Comparison of ENCODE assay signal across 20 mouse cellular contexts in genomic region chr2:155272396-155273170, GRCm38 (mm10).
"Had no signal": no experiment of that assay in that cellular context is flagged by ENCODE, and none has a peak within 500 bp of the region (broad histone marks: within the 10 kb centered on the region; RNA-seq: fewer than 3 reads in every experiment).

No protein-coding gene starts in this region.

- ATAC-seq: liver, embryonic 12.5 days; midbrain, embryonic 16.5 days had no signal

- H3K9ac ChIP-seq: kidney, embryonic 15.5 days; limb, embryonic 12.5 days; limb, embryonic 15.5 days; liver, embryonic 12.5 days; liver, embryonic 15.5 days; midbrain, embryonic 12.5 days; neural tube, embryonic 12.5 days; neural tube, embryonic 15.5 days; stomach, embryonic 15.5 days had no signal

- DNase-seq: kidney, adult 11 months; kidney, adult 8-10 months; left cerebral cortex, postnatal 4 days; lung, adult 2 months; lung, postnatal 14 days; right cerebral cortex, adult 18-20 months; right cerebral cortex, postnatal 14 days; right cerebral cortex, postnatal 4 days; spleen, adult 18-20 months had no signal

- H3K4me2 ChIP-seq: kidney, embryonic 15.5 days; limb, embryonic 12.5 days; limb, embryonic 15.5 days; liver, embryonic 12.5 days; liver, embryonic 15.5 days; midbrain, embryonic 12.5 days; neural tube, embryonic 12.5 days; neural tube, embryonic 15.5 days; stomach, embryonic 15.5 days had no signal

- H3K36me3 ChIP-seq: kidney, embryonic 15.5 days; limb, embryonic 15.5 days; liver, embryonic 12.5 days; liver, embryonic 15.5 days; neural tube, embryonic 12.5 days; neural tube, embryonic 15.5 days; stomach, embryonic 15.5 days had no signal

- H3K9me3 ChIP-seq: kidney, embryonic 15.5 days; limb, embryonic 12.5 days; limb, embryonic 15.5 days; liver, embryonic 12.5 days; liver, embryonic 15.5 days; midbrain, embryonic 12.5 days; neural tube, embryonic 12.5 days; neural tube, embryonic 15.5 days; stomach, embryonic 15.5 days had no signal

- H3K27me3 ChIP-seq: kidney, embryonic 15.5 days; limb, embryonic 12.5 days; limb, embryonic 15.5 days; liver, embryonic 15.5 days; midbrain, embryonic 12.5 days; neural tube, embryonic 12.5 days; neural tube, embryonic 15.5 days; stomach, embryonic 15.5 days had no signal

- H3K4me3 ChIP-seq: kidney, embryonic 15.5 days; limb, embryonic 12.5 days; limb, embryonic 15.5 days; liver, embryonic 12.5 days; liver, embryonic 15.5 days; midbrain, embryonic 12.5 days; myocyte; neural tube, embryonic 12.5 days; neural tube, embryonic 15.5 days; stomach, embryonic 15.5 days had no signal

- H3K27ac ChIP-seq: kidney, embryonic 15.5 days; limb, embryonic 12.5 days; limb, embryonic 15.5 days; liver, embryonic 12.5 days; liver, embryonic 15.5 days; midbrain, embryonic 12.5 days; neural tube, embryonic 12.5 days; neural tube, embryonic 15.5 days; stomach, embryonic 15.5 days had no signal
